Comparison of ENCODE assay signal across 21 mouse cellular contexts in the genomic region with DNA sequence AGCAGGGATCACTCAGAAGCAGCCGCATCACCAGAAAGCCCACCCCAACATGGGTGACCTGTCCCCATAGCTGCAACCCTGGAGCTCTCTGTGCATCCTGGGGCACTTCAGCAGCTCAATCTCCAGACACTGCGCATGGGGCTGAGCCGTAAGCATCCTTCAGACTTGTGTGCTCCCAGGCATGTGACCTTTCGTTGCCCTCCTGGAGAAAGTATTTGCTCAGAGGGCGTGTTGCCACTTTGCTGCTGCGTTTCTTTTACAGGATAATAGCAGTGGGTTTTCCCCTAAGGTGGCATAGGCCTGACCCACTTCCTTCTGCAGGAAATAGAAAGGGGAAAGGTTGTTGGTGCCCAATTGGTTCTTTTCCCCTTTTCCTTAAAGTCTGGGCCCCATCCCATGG. TPM values are rescaled to one million over a fixed set of nuclear protein-coding genes. Genes with fewer than 3 reads are reported as not detected.
A peak's percentile ranks its signal among the peaks of the same experiment; 100 is the strongest.
DNase-seq lines count a peak whose midpoint lies in the region; ATAC-seq and TF ChIP-seq lines count a peak whose summit lies in the region.
"Had no signal": no experiment of that assay in that cellular context is flagged by ENCODE, and none has a peak within 500 bp of the region (broad histone marks: within the 10 kb centered on the region; RNA-seq: fewer than 3 reads in every experiment).

No protein-coding gene starts in this region.

- peaks cover 11% of the 10 kb centered on the region for H3K4me1 ChIP-seq in heart, embryonic 10.5 days
- H3K4me1 ChIP-seq in embryonic facial prominence, embryonic 14.5 days (ENCODE audit: control insufficient read depth, insufficient read depth, low read length) = no peaks in the 10 kb centered on the region
- peaks cover 2% of the 10 kb centered on the region; the same call in 1 of the 2 replicates for H3K4me1 ChIP-seq in lung, embryonic 16.5 days (replicated peaks; ENCODE audit: control insufficient read depth, insufficient read depth, low read length)
- H3K4me1 ChIP-seq in stomach, postnatal 0 days (replicated peaks; ENCODE audit: control insufficient read depth, insufficient read depth) = no peaks in the 10 kb centered on the region
- H3K4me1 ChIP-seq: forebrain, embryonic 12.5 days; hindbrain, embryonic 15.5 days; liver, embryonic 15.5 days had no signal

- H3K4me3 ChIP-seq in heart, embryonic 10.5 days = no peak overlapping the region
- H3K4me3 ChIP-seq in embryonic facial prominence, embryonic 14.5 days (ENCODE audit: low read depth, low read length) = no peak overlapping the region
- no peak overlapping the region for H3K4me3 ChIP-seq in lung, embryonic 16.5 days (ENCODE audit: low read length)
- no peak overlapping the region for H3K4me3 ChIP-seq in stomach, postnatal 0 days (ENCODE audit: low read depth, low read length)
- H3K4me3 ChIP-seq: embryonic facial prominence, embryonic 13.5 days; forebrain, embryonic 12.5 days; hindbrain, embryonic 15.5 days; liver, embryonic 15.5 days had no signal

- DNase-seq in heart, embryonic 10.5 days (ENCODE audit: low spot score) = no peak
- no peak for DNase-seq in heart, adult 8-10 months (ENCODE audit: low spot score)
- DNase-seq in embryonic facial prominence, embryonic 14.5 days (ENCODE audit: low spot score) = no peak
- peak; percentile 71 for DNase-seq in stomach, postnatal 0 days (ENCODE audit: low spot score)
- DNase-seq in kidney, adult 9 months = no peak
- DNase-seq in thymus, postnatal 36 days = no peak
- DNase-seq in thymus, postnatal 14 days = no peak
- DNase-seq: cerebellum, postnatal 10 days; heart, adult 11 months; layer of hippocampus, adult 9-11 months; left cerebral cortex, postnatal 4 days; right cerebral cortex, postnatal 25 days had no signal

- ATAC-seq in embryonic facial prominence, embryonic 14.5 days (ENCODE audit: low read depth) = 0 out of 2 replicates have a peak, but pooled peaks have one; percentile 41
- peak; percentile 79 for ATAC-seq in lung, embryonic 16.5 days (ENCODE audit: low read depth)
- ATAC-seq in stomach, postnatal 0 days (ENCODE audit: low FRiP score, low TSS enrichment) = peak; percentile 92

- H3K9me3 ChIP-seq in heart, embryonic 10.5 days = no peaks in the 10 kb centered on the region
- no peaks in the 10 kb centered on the region for H3K9me3 ChIP-seq in embryonic facial prominence, embryonic 14.5 days (ENCODE audit: control insufficient read depth, low read length)
- no peaks in the 10 kb centered on the region for H3K9me3 ChIP-seq in lung, embryonic 16.5 days (ENCODE audit: control insufficient read depth, low read length)
- H3K9me3 ChIP-seq in stomach, postnatal 0 days (ENCODE audit: control insufficient read depth, low read length) = no peaks in the 10 kb centered on the region
- H3K9me3 ChIP-seq: embryonic facial prominence, embryonic 13.5 days; forebrain, embryonic 12.5 days; hindbrain, embryonic 15.5 days; liver, embryonic 15.5 days had no signal

- H3K27ac ChIP-seq in heart, embryonic 10.5 days = peak overlapping the region; percentile 29; the same call in 1 of the 2 replicates
- no peak overlapping the region for H3K27ac ChIP-seq in embryonic facial prominence, embryonic 14.5 days (replicated peaks; ENCODE audit: low read depth, low read length)
- peak overlapping the region; percentile 46; the same call in 1 of the 2 replicates for H3K27ac ChIP-seq in lung, embryonic 16.5 days (ENCODE audit: low read length)
- no peak overlapping the region for H3K27ac ChIP-seq in stomach, postnatal 0 days (replicated peaks)
- H3K27ac ChIP-seq: embryonic facial prominence, embryonic 13.5 days; forebrain, embryonic 12.5 days; hindbrain, embryonic 15.5 days; kidney, postnatal 0 days; liver, embryonic 15.5 days had no signal

- no peaks in the 10 kb centered on the region for H3K36me3 ChIP-seq in heart, embryonic 10.5 days
- no peaks in the 10 kb centered on the region for H3K36me3 ChIP-seq in embryonic facial prominence, embryonic 14.5 days (ENCODE audit: control insufficient read depth, insufficient read depth, low read length)
- H3K36me3 ChIP-seq in lung, embryonic 16.5 days (ENCODE audit: control insufficient read depth, insufficient read depth, low read length) = no peaks in the 10 kb centered on the region
- no peaks in the 10 kb centered on the region for H3K36me3 ChIP-seq in stomach, postnatal 0 days (ENCODE audit: control insufficient read depth, insufficient read depth, low read length)
- H3K36me3 ChIP-seq: embryonic facial prominence, embryonic 13.5 days; forebrain, embryonic 12.5 days; hindbrain, embryonic 15.5 days; liver, embryonic 15.5 days had no signal

- no peak overlapping the region for H3K4me2 ChIP-seq in embryonic facial prominence, embryonic 14.5 days (ENCODE audit: low read depth, low read length)
- no peak overlapping the region for H3K4me2 ChIP-seq in lung, embryonic 16.5 days (ENCODE audit: low read depth, low read length)
- H3K4me2 ChIP-seq in stomach, postnatal 0 days (replicated peaks; ENCODE audit: low read depth) = no peak overlapping the region
- H3K4me2 ChIP-seq: embryonic facial prominence, embryonic 13.5 days; forebrain, embryonic 12.5 days; hindbrain, embryonic 15.5 days; liver, embryonic 15.5 days; midbrain, embryonic 11.5 days had no signal

- H3K27me3 ChIP-seq in heart, embryonic 10.5 days (ENCODE audit: insufficient read depth, poor library complexity, severe bottlenecking) = 0 out of 2 replicates have a peak, but pooled peaks cover 5% of the 10 kb centered on the region
- H3K27me3 ChIP-seq in embryonic facial prominence, embryonic 14.5 days (replicated peaks; ENCODE audit: control insufficient read depth, insufficient read depth, low read length) = no peaks in the 10 kb centered on the region
- no peaks in the 10 kb centered on the region for H3K27me3 ChIP-seq in lung, embryonic 16.5 days (ENCODE audit: control insufficient read depth, insufficient read depth, low read depth, low read length)
- no peaks in the 10 kb centered on the region for H3K27me3 ChIP-seq in stomach, postnatal 0 days (ENCODE audit: control insufficient read depth, insufficient read depth, low read length)
- H3K27me3 ChIP-seq: embryonic facial prominence, embryonic 13.5 days; forebrain, embryonic 12.5 days; hindbrain, embryonic 15.5 days; liver, embryonic 15.5 days had no signal

- no peak for TF ChIP-seq CTCF in stomach, postnatal 0 days (IDR thresholded peaks at IDR 0.05; ENCODE audit: low read depth)

- 36% methylated on average over 6 of the region's 6 CpGs for WGBS in heart, embryonic 10.5 days
- 31% methylated on average over 6 of the region's 6 CpGs for WGBS in embryonic facial prominence, embryonic 14.5 days
- 29% methylated on average over 6 of the region's 6 CpGs for WGBS in lung, embryonic 16.5 days
- 24% methylated on average over 6 of the region's 6 CpGs for WGBS in stomach, postnatal 0 days

- no peak for TF ChIP-seq EP300 in stomach, postnatal 0 days (optimal IDR thresholded peaks at IDR 0.05)

- H3K9ac ChIP-seq in embryonic facial prominence, embryonic 14.5 days (ENCODE audit: low read depth, low read length) = no peak overlapping the region
- H3K9ac ChIP-seq in lung, embryonic 16.5 days (ENCODE audit: low read length) = no peak overlapping the region
- H3K9ac ChIP-seq in stomach, postnatal 0 days (ENCODE audit: low read length) = no peak overlapping the region
- H3K9ac ChIP-seq: embryonic facial prominence, embryonic 13.5 days; forebrain, embryonic 12.5 days; hindbrain, embryonic 15.5 days; liver, embryonic 15.5 days had no signal

RNA-seq across cellular contexts. Expression of gene Sema4f, which starts 48.1 kb away (rescaled TPM):
- 0.09 and 0.30 TPM in 2 replicates for polyA plus RNA-seq in heart, embryonic 10.5 days (2016; fragmentation: Nextera tagmentation; extraction: Ambion mirVana)
- under 1 TPM in 3 of 4 experiments, not detected in 1; 0.17 to 0.31 (median 0.22) TPM for total RNA-seq in heart, adult 8-10 months (2022)
- polyA plus RNA-seq in embryonic facial prominence, embryonic 14.5 days (2014; fragmentation: Nextera tagmentation; extraction: Ambion mirVana) = 2.1 and 3.5 TPM in 2 replicates
- polyA plus RNA-seq in lung, embryonic 16.5 days (2015; fragmentation: Nextera tagmentation; extraction: Ambion mirVana) = 14.2 and 14.5 TPM in 2 replicates
- 0.58 and 0.67 TPM in 2 replicates for polyA plus RNA-seq in stomach, postnatal 0 days (2015; fragmentation: Nextera tagmentation; extraction: Ambion mirVana)
- polyA plus RNA-seq: heart, postnatal 0 days had no signal

RNA-seq across cellular contexts. Expression of gene M1ap, which starts 55.2 kb away (rescaled TPM):
- polyA plus RNA-seq in heart, embryonic 10.5 days (2016; fragmentation: Nextera tagmentation; extraction: Ambion mirVana) = 0.34 and 0.87 TPM in 2 replicates
- not detected for total RNA-seq in heart, adult 8-10 months (2022)
- 0.28 and 0.65 TPM in 2 replicates for polyA plus RNA-seq in embryonic facial prominence, embryonic 14.5 days (2014; fragmentation: Nextera tagmentation; extraction: Ambion mirVana)
- polyA plus RNA-seq in lung, embryonic 16.5 days (2015; fragmentation: Nextera tagmentation; extraction: Ambion mirVana) = 2.2 and 2.4 TPM in 2 replicates
- polyA plus RNA-seq in stomach, postnatal 0 days (2015; fragmentation: Nextera tagmentation; extraction: Ambion mirVana) = 0.08 and 0.28 TPM in 2 replicates
- total RNA-seq: adrenal gland, adult 18-20 months had no signal
- polyA plus RNA-seq: forebrain, embryonic 12.5 days had no signal

Comparison
In these comparisons a context has a peak if more than half of its experiments do, and no peak if none do; other contexts are left out.
1. H3K27ac ChIP-seq: peak in heart, embryonic 10.5 days (single experiment) and lung, embryonic 16.5 days (single experiment); none in embryonic facial prominence, embryonic 14.5 days (single experiment) and stomach, postnatal 0 days (single experiment).
2. ATAC-seq: peak in every context shown above with its lines; median percentile 92 in stomach, postnatal 0 days; 79 in lung, embryonic 16.5 days; 41 in embryonic facial prominence, embryonic 14.5 days.